Mouse (Mus musculus): ENCODE measurements around the gene Sik3.

DNA sequence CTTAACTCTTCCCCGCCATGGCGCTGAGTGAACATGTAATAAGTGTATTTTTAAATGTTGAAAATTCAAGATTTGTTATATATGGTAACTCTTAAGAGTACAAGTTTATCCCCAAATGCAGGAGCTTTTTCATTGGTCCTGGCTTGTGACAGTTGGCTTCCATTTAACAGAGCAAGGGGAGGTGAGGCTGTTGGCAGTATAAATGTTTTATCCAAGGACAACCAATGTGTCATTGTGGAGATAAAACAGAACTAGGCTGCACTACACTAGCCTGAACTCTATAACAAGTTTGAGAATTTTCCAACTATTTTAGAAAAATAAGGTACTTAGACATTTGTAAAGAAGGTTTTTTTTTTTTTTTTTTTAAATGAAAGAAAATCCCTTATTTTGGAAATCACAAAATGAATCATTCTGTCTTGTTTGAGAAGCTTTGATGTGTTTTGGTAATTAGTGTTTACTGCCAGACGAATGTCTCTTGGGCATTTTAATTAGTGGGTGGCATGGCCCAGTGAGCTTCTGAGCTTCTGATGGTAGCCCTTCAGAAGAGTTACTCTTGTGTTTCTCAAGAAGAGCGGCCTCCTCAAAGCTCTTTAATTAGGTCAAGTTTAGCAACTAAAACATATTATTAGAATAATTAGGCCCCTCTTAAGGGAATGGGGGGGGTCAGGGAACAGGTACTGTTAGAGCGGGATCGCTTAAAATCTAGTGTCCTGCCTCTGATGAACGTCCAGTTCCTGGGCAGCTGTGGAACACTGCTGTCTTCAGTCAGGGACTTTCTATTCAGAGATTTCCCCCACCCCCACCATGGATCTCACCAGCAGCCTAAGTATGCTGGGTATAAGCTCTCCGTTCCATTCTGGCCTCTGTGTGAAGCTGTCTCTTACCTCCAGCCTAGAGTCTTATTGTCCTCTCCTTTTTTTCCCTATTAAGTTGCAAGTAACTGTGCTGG, 139.7 kb downstream of the Sik3 start:
- TF ChIP-seq CTCF (IDR thresholded peaks at IDR 0.05; ENCODE audit: extremely low read depth, insufficient read depth, low read length), result no peak
- no peak for TF ChIP-seq POLR2A (IDR thresholded peaks at IDR 0.05; ENCODE audit: extremely low read depth, insufficient read depth, low read length)

Measured in cortical plate, adult 2 months (tissue).